Mouse (Mus musculus) activated CD4-positive, CD25-positive, alpha-beta regulatory T cell, adult 9 weeks (primary cell): Measurements from ENCODE around the gene Tectb. TPM values are rescaled to one million over a fixed set of nuclear protein-coding genes. Genes with fewer than 3 reads are reported as not detected.

Source experiments
- polyA plus RNA-seq: library from polyadenylated mRNA; unstranded; fragments of 100-300 nt; shearing (Covaris generic); gene quantifications from one replicate; pipeline ENCODE4 v1.2.1, GENCODE M21; 2017

Tectb gene
- not detected for polyA plus RNA-seq

DNA sequence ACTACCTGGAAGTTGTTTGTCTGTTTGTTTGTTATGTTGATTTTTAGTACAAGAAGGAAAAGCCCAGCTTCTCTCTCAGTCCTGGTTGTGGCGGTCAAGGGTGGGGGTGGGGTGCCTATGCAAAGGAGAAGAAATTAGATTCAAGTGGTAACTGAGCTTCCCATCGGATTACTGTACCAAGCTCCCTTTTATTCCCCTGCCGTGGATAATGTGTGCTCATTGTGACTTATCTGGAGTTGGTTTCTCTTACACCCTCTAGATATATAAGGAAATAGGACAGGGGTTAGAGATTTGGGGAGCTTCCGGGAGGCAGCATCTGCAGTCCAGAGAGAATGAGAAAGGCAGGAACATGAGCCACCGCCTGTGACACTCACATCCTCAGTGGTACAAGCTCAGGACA, at the start of gene Tectb:
Gene Tectb (plus strand): TSS at position 301 of the 400 bp plus-strand sequence.

DNA sequence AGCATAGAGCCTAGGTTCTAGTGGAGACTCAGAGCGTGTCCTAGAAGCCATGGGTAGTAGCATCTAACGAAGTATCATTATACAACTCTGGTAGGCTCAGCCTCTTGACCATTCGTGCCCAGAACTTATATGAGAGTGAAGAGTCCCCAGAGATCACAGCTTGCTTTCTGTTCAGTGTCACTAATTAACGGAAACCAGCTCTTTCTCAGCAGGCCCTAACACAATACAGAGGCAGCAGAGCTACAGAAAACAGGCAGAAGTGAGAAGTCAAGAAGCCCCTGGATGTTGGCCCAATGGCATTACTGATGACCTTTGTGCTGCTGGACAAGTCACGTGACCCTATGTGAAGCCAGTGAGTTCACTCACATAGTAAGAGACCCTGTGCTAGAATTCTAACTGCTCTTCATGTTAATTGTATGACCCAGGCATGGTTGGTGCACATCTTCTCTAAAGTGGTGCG, 60.7 kb downstream of the Tectb start, which contains the start of gene Gucy2g:
Gene Gucy2g (minus strand): TSS at position 51 of the 460 bp plus-strand sequence.

Other genes starting within 250 kb of the Tectb start
- 1.6 TPM for gene Gpam, start 53.5 kb upstream of the Tectb start, polyA plus RNA-seq
- gene Gucy2g, start 60.5 kb downstream of the Tectb start, polyA plus RNA-seq = 0.21 TPM
- gene Acsl5, start 71.2 kb downstream of the Tectb start, polyA plus RNA-seq = 163 TPM
- gene Zdhhc6, start 135.3 kb downstream of the Tectb start, polyA plus RNA-seq = 74.7 TPM
- 70.4 TPM for gene Vti1a, start 135.6 kb downstream of the Tectb start, polyA plus RNA-seq